Comparison of ENCODE assay signal across 8 mouse cellular contexts in the genomic region with DNA sequence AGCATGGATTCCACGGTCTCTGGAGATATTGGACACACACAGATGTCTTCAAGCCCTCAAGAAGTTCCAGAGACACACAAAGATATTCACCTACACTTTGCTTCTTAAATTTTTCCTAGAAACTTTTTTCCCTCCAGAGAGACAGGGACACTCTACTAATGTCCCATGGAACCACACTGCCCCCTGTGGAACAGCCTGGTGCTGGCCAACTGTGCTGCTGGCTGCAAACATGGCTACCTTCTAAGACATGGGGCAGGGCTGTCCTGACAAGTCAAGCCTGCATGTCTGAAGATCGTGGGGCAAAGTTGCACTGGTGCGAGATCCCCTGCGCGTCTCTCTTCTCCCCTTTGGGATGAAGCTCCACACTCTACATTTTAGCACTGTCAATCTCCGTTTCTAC.
DNase-seq lines count a peak whose midpoint lies in the region; ATAC-seq lines count a peak whose summit lies in the region.

No protein-coding gene starts in this region.

- H3K9me3 ChIP-seq in midbrain, embryonic 11.5 days (ENCODE audit: control insufficient read depth, low read length), result no peaks in the 10 kb centered on the region
- no peaks in the 10 kb centered on the region for H3K9me3 ChIP-seq in midbrain, embryonic 15.5 days
- H3K9me3 ChIP-seq in kidney, embryonic 14.5 days (ENCODE audit: control insufficient read depth, low read length), result no peaks in the 10 kb centered on the region
- no peaks in the 10 kb centered on the region for H3K9me3 ChIP-seq in limb, embryonic 13.5 days

- no peak overlapping the region for H3K4me3 ChIP-seq in midbrain, embryonic 11.5 days (ENCODE audit: low read depth, low read length)
- H3K4me3 ChIP-seq in midbrain, embryonic 15.5 days, result no peak overlapping the region
- no peak overlapping the region for H3K4me3 ChIP-seq in kidney, embryonic 14.5 days (ENCODE audit: low read length)
- no peak overlapping the region for H3K4me3 ChIP-seq in limb, embryonic 13.5 days

- no peak overlapping the region for H3K9ac ChIP-seq in midbrain, embryonic 11.5 days (ENCODE audit: low read length)
- H3K9ac ChIP-seq in midbrain, embryonic 15.5 days, result no peak overlapping the region
- H3K9ac ChIP-seq in kidney, embryonic 14.5 days (ENCODE audit: low read depth, low read length), result no peak overlapping the region
- peak overlapping the region; percentile 20; the same call in 1 of the 2 replicates for H3K9ac ChIP-seq in limb, embryonic 13.5 days

- 73% methylated on average over 6 of the region's 6 CpGs for WGBS in midbrain, embryonic 11.5 days
- WGBS in midbrain, embryonic 15.5 days, result 74% methylated on average over 6 of the region's 6 CpGs
- WGBS in kidney, embryonic 14.5 days, result 61% methylated on average over 6 of the region's 6 CpGs
- 47% methylated on average over 6 of the region's 6 CpGs for WGBS in limb, embryonic 13.5 days

- H3K36me3 ChIP-seq in midbrain, embryonic 11.5 days (ENCODE audit: control insufficient read depth, insufficient read depth, low read length), result no peaks in the 10 kb centered on the region
- no peaks in the 10 kb centered on the region for H3K36me3 ChIP-seq in midbrain, embryonic 15.5 days (replicated peaks)
- no peaks in the 10 kb centered on the region for H3K36me3 ChIP-seq in kidney, embryonic 14.5 days (ENCODE audit: control insufficient read depth, insufficient read depth, low read length)
- H3K36me3 ChIP-seq in limb, embryonic 13.5 days, result no peaks in the 10 kb centered on the region

- H3K27ac ChIP-seq in midbrain, embryonic 11.5 days (ENCODE audit: low read depth, low read length), result no peak overlapping the region
- H3K27ac ChIP-seq in midbrain, embryonic 15.5 days, result no peak overlapping the region
- no peak overlapping the region for H3K27ac ChIP-seq in kidney, embryonic 14.5 days (ENCODE audit: low read depth, low read length)
- H3K27ac ChIP-seq in limb, embryonic 13.5 days, result no peak overlapping the region

- H3K27me3 ChIP-seq in midbrain, embryonic 11.5 days (ENCODE audit: control insufficient read depth, insufficient read depth, low read length), result no peaks in the 10 kb centered on the region
- H3K27me3 ChIP-seq in midbrain, embryonic 15.5 days (replicated peaks), result no peaks in the 10 kb centered on the region
- H3K27me3 ChIP-seq in kidney, embryonic 14.5 days (ENCODE audit: control insufficient read depth, insufficient read depth, low read length), result no peaks in the 10 kb centered on the region
- H3K27me3 ChIP-seq in limb, embryonic 13.5 days, result no peaks in the 10 kb centered on the region

- DNase-seq in midbrain, embryonic 11.5 days (ENCODE audit: low spot score, missing footprints), result peak; percentile 91
- DNase-seq in cerebellum, postnatal 36 days, result peak; percentile 35 to 40
- DNase-seq in gastrocnemius, postnatal 4 days (ENCODE audit: low spot score in 2 of 2), result peak; percentile 49 to 81
- DNase-seq in retina, embryonic 14.5 days (ENCODE audit: low spot score), result peak; percentile 78
- peak; percentile 80 for DNase-seq in urinary bladder, postnatal 36 days (ENCODE audit: low spot score in 2 of 2)

- no peak overlapping the region for H3K4me2 ChIP-seq in midbrain, embryonic 11.5 days
- no peak overlapping the region for H3K4me2 ChIP-seq in midbrain, embryonic 15.5 days
- peak overlapping the region; percentile 6; the same call in 1 of the 2 replicates for H3K4me2 ChIP-seq in kidney, embryonic 14.5 days (replicated peaks; ENCODE audit: low read depth, low read length)
- 0 out of 2 replicates have a peak overlapping the region, but pooled peaks have one; percentile 30 for H3K4me2 ChIP-seq in limb, embryonic 13.5 days (replicated peaks)

- ATAC-seq in midbrain, embryonic 11.5 days (ENCODE audit: low FRiP score), result no peak
- ATAC-seq in midbrain, embryonic 15.5 days (replicated peaks), result no peak
- ATAC-seq in kidney, embryonic 14.5 days (ENCODE audit: low FRiP score, low TSS enrichment), result peak; percentile 82; the same call in 1 of the 2 replicates
- ATAC-seq in limb, embryonic 13.5 days (ENCODE audit: low FRiP score, low read depth), result 0 out of 2 replicates have a peak, but pooled peaks have one; percentile 30

- no peaks in the 10 kb centered on the region; the same call in 1 of the 2 replicates for H3K4me1 ChIP-seq in midbrain, embryonic 11.5 days (ENCODE audit: control insufficient read depth, insufficient read depth, low read length)
- H3K4me1 ChIP-seq in midbrain, embryonic 15.5 days, result no peaks in the 10 kb centered on the region
- peaks cover 4% of the 10 kb centered on the region; the same call in 1 of the 2 replicates for H3K4me1 ChIP-seq in kidney, embryonic 14.5 days (ENCODE audit: control insufficient read depth, insufficient read depth, low read length)
- peaks cover 34% of the 10 kb centered on the region for H3K4me1 ChIP-seq in limb, embryonic 13.5 days

Comparison
In these comparisons a context has a peak if more than half of its experiments do, and no peak if none do; other contexts are left out.
1. ATAC-seq: peak in kidney, embryonic 14.5 days (single experiment) and limb, embryonic 13.5 days (single experiment); none in midbrain, embryonic 11.5 days (single experiment) and midbrain, embryonic 15.5 days (single experiment).
2. DNase-seq: peak in every context shown above with its lines; median percentile 91 in midbrain, embryonic 11.5 days; 80 in urinary bladder, postnatal 36 days; 78 in retina, embryonic 14.5 days; 65 in gastrocnemius, postnatal 4 days; 38 in cerebellum, postnatal 36 days.
3. H3K4me2 ChIP-seq: peak in kidney, embryonic 14.5 days (single experiment) and limb, embryonic 13.5 days (single experiment); none in midbrain, embryonic 11.5 days (single experiment) and midbrain, embryonic 15.5 days (single experiment).